Mouse (Mus musculus) embryonic facial prominence, embryonic 13.5 days (tissue): Measurements from ENCODE around the gene Arpc2. TPM values are rescaled to one million over a fixed set of nuclear protein-coding genes. Genes with fewer than 3 reads are reported as not detected.
"Not testable (repeated sequence)": the region's sequence is repeated elsewhere in the genome, so short reads cannot be mapped to it uniquely, and the experiment has no call there.

Experiments
- ATAC-seq: fragments of 200-750 bp; cut with Nextera tagmentation; 2 replicates; pipeline ENCODE4 v1.8.0; 2017; ENCODE audit warnings: low read depth; ENCODE audit not compliant: insufficient number of reproducible peaks, insufficient read depth, low FRiP score, low TSS enrichment
- H3K27ac ChIP-seq: fragments of 300-500 bp; sonication (generic); 2 replicates; pipeline ENCODE4 v1.5.1; 2015; ENCODE audit warnings: moderate library complexity, mild to moderate bottlenecking, inconsistent platforms
- H3K27me3 ChIP-seq: fragments of 300-500 bp; sonication (generic); 2 replicates; pipeline ENCODE4 v1.6.1; 2015; ENCODE audit warnings: mild to moderate bottlenecking, inconsistent platforms
- H3K36me3 ChIP-seq: fragments of 300-500 bp; sonication (generic); 2 replicates; pipeline ENCODE4 v1.6.1; 2015; ENCODE audit warnings: mild to moderate bottlenecking, inconsistent platforms
- H3K4me1 ChIP-seq: fragments of 300-500 bp; sonication (generic); 2 replicates; pipeline ENCODE4 v1.6.1; 2015; ENCODE audit warnings: inconsistent platforms
- H3K4me2 ChIP-seq: fragments of 300-500 bp; sonication (generic); 2 replicates; pipeline ENCODE4 v1.6.1; 2015; ENCODE audit warnings: moderate library complexity, mild to moderate bottlenecking, inconsistent platforms
- H3K4me3 ChIP-seq: fragments of 300-500 bp; sonication (generic); 2 replicates; pipeline ENCODE4 v1.5.1; 2015; ENCODE audit warnings: mild to moderate bottlenecking, inconsistent platforms
- H3K9ac ChIP-seq: fragments of 300-500 bp; sonication (generic); 2 replicates; pipeline ENCODE4 v1.6.1; 2015; ENCODE audit warnings: mild to moderate bottlenecking, inconsistent platforms
- H3K9me3 ChIP-seq: fragments of 300-500 bp; sonication (generic); 2 replicates; pipeline ENCODE4 v1.6.1; 2016; ENCODE audit warnings: inconsistent platforms
- WGBS: fragments of 180-500 bp; shearing (Covaris S2); methylation state at CpG from one replicate; pipeline ENCODE4 v1.1.7; 2015; ENCODE audit warnings: mixed read lengths; 5-methylcytosine and 5-hydroxymethylcytosine counted together
- polyA plus RNA-seq: library from polyadenylated mRNA; unstranded; fragments of >200 nt; fragmentation: Nextera tagmentation; extraction: Ambion mirVana; gene quantifications from 2 replicates; pipeline ENCODE4 v1.2.1, GENCODE M21; 2015

The Arpc2 gene
- polyA plus RNA-seq, 1 experiment from 2014 or later = 400 TPM

GRCm38 (mm10) chr1:74285212-74286010 lies 49.5 kb downstream of the Arpc2 start:
- no peak overlapping the region for H3K27ac ChIP-seq

GRCm38 (mm10) chr1:74286869-74287607 lies 51.2 kb downstream of the Arpc2 start:
- not testable (repeated sequence) for H3K9ac ChIP-seq, H3K4me2 ChIP-seq, ATAC-seq, H3K27ac ChIP-seq, H3K27me3 ChIP-seq, H3K4me3 ChIP-seq, H3K9me3 ChIP-seq
- H3K4me1 ChIP-seq = peaks cover 27% of the 10 kb centered on the region
- WGBS = 56% methylated on average over 16 of the region's 17 CpGs
- peaks cover 57% of the 10 kb centered on the region for H3K36me3 ChIP-seq

More at GRCm38 (mm10) chr1:74285212-74286010, 49.5 kb downstream of the Arpc2 start:
- ATAC-seq = no peak
- WGBS = 4% methylated on average over 23 of the region's 23 CpGs
- H3K27me3 ChIP-seq = no peaks in the 10 kb centered on the region
- peak overlapping the region; percentile 79 for H3K4me2 ChIP-seq
- peak overlapping the region; percentile 90 for H3K9ac ChIP-seq
- H3K36me3 ChIP-seq = peaks cover 58% of the 10 kb centered on the region
- H3K9me3 ChIP-seq = no peaks in the 10 kb centered on the region
- peak overlapping the region; percentile 80 for H3K4me3 ChIP-seq
- H3K4me1 ChIP-seq = peaks cover 27% of the 10 kb centered on the region

- ATAC-seq = no peak
- 76% methylated on average over 4 of the region's 4 CpGs for WGBS
- H3K27ac ChIP-seq = no peak overlapping the region
Measured at GRCm38 (mm10) chr1:74288327-74288726, 52.4 kb downstream of the Arpc2 start.

GRCm38 (mm10) chr1:74289248-74289647 lies 53.4 kb downstream of the Arpc2 start:
- H3K4me3 ChIP-seq = no peak overlapping the region
- no peaks in the 10 kb centered on the region for H3K27me3 ChIP-seq
- H3K4me2 ChIP-seq = no peak overlapping the region
- no peak overlapping the region for H3K27ac ChIP-seq
- H3K4me1 ChIP-seq = peaks cover 15% of the 10 kb centered on the region
- no peak for ATAC-seq
- no peaks in the 10 kb centered on the region for H3K9me3 ChIP-seq
- no peak overlapping the region for H3K9ac ChIP-seq
- H3K36me3 ChIP-seq = peaks cover 66% of the 10 kb centered on the region
- WGBS = 85% methylated on average over 9 of the region's 9 CpGs

More at GRCm38 (mm10) chr1:74288327-74288726, 52.4 kb downstream of the Arpc2 start:
- Histone ChIP-seq H3K27me3 (no peaks in the 10 kb centered on the region), H3K4me1 (peaks cover 19% of the 10 kb centered on the region), H3K9ac (no peak overlapping the region), H3K4me2 (no peak overlapping the region), H3K4me3 (no peak overlapping the region), H3K9me3 (no peaks in the 10 kb centered on the region), H3K36me3 (peaks cover 57% of the 10 kb centered on the region)

- no peaks in the 10 kb centered on the region for H3K27me3 ChIP-seq
- no peaks in the 10 kb centered on the region for H3K9me3 ChIP-seq
- no peak overlapping the region for H3K27ac ChIP-seq
- H3K4me1 ChIP-seq = peaks cover 16% of the 10 kb centered on the region
- WGBS = 81% methylated on average over 2 of the region's 2 CpGs
- H3K36me3 ChIP-seq = peaks cover 68% of the 10 kb centered on the region
- H3K4me2 ChIP-seq = no peak overlapping the region
- ATAC-seq = no peak
- H3K4me3 ChIP-seq = no peak overlapping the region
- no peak overlapping the region for H3K9ac ChIP-seq
Measured at GRCm38 (mm10) chr1:74289740-74290139, 53.9 kb downstream of the Arpc2 start.

GRCm38 (mm10) chr1:74290141-74290540 lies 54.3 kb downstream of the Arpc2 start:
- no peak overlapping the region for H3K4me3 ChIP-seq
- no peak overlapping the region for H3K9ac ChIP-seq
- no peak for ATAC-seq
- WGBS = 87% methylated on average over 5 of the region's 5 CpGs
- H3K4me2 ChIP-seq = no peak overlapping the region
- peaks cover 20% of the 10 kb centered on the region for H3K4me1 ChIP-seq
- H3K36me3 ChIP-seq = peaks cover 68% of the 10 kb centered on the region
- H3K27ac ChIP-seq = no peak overlapping the region
- no peaks in the 10 kb centered on the region for H3K9me3 ChIP-seq
- no peaks in the 10 kb centered on the region for H3K27me3 ChIP-seq

GRCm38 (mm10) chr1:74292331-74293020 lies 56.6 kb downstream of the Arpc2 start:
- no peak for ATAC-seq
- Histone ChIP-seq H3K4me1 (peaks cover 30% of the 10 kb centered on the region), H3K27me3 (no peaks in the 10 kb centered on the region), H3K9me3 (no peaks in the 10 kb centered on the region), H3K27ac (no peak overlapping the region), H3K4me2 (no peak overlapping the region), H3K4me3 (no peak overlapping the region), H3K9ac (no peak overlapping the region), H3K36me3 (peaks cover 66% of the 10 kb centered on the region)
- WGBS = 84% methylated on average over 11 of the region's 11 CpGs

GRCm38 (mm10) chr1:74293306-74293960 lies 57.5 kb downstream of the Arpc2 start:
- Histone ChIP-seq H3K27ac (no peak overlapping the region), H3K4me1 (peaks cover 29% of the 10 kb centered on the region)
- 86% methylated on average over 8 of the region's 8 CpGs for WGBS

GRCm38 (mm10) chr1:74294090-74294643 lies 58.3 kb downstream of the Arpc2 start:
- H3K27ac ChIP-seq = no peak overlapping the region
- 95% methylated on average over 3 of the region's 3 CpGs for WGBS
- no peak overlapping the region for H3K9ac ChIP-seq
- no peaks in the 10 kb centered on the region for H3K9me3 ChIP-seq
- no peak overlapping the region for H3K4me3 ChIP-seq
- ATAC-seq = no peak
- H3K4me1 ChIP-seq = peaks cover 35% of the 10 kb centered on the region
- peaks cover 51% of the 10 kb centered on the region for H3K36me3 ChIP-seq
- H3K27me3 ChIP-seq = no peaks in the 10 kb centered on the region
- H3K4me2 ChIP-seq = no peak overlapping the region

More at GRCm38 (mm10) chr1:74293306-74293960, 57.5 kb downstream of the Arpc2 start:
- H3K9me3 ChIP-seq = no peaks in the 10 kb centered on the region
- ATAC-seq = no peak
- H3K4me3 ChIP-seq = no peak overlapping the region
- H3K27me3 ChIP-seq = no peaks in the 10 kb centered on the region
- no peak overlapping the region for H3K9ac ChIP-seq
- no peak overlapping the region for H3K4me2 ChIP-seq
- peaks cover 58% of the 10 kb centered on the region for H3K36me3 ChIP-seq

DNA sequence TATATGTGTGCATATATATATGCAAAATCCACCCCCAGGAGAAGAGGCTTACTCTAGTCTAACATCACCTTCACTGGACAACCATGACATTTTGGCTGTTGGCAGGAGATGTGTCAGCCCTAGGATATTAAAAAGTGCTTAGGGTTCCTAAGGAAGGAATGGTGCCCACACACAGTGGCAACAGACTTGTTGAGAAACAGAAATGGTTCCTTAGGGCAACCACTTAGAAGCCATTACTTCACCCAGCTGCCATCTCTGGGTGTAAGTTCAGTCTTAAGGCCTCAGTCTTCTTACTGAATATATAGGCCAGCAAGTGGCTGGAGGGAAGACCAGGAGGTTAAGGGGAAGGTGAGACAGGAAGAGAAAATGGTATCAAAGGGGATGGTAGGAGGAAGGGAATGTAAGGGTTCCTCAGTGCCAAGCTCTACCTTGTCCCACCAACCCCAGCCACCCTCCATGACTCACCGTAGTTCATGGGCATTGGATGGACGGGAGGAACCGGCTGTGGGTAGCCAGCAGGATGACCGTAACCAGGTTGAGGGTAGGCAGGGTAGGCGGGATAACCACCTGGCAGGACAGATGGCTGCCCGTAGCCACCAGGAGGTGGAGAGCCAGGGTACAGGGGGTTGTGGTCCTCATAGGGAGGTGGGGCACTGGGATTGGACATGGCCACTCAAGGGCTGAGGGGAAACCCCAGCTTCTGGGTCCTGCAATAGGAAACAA lies 59.0 kb downstream of the Arpc2 start:
- ATAC-seq = no peak
- Histone ChIP-seq H3K36me3 (peaks cover 43% of the 10 kb centered on the region), H3K4me1 (peaks cover 41% of the 10 kb centered on the region), H3K4me2 (peak overlapping the region; percentile 50), H3K27me3 (no peaks in the 10 kb centered on the region), H3K27ac (peak overlapping the region; percentile 95), H3K9ac (peak overlapping the region; percentile 65; the same call in 1 of the 2 replicates), H3K9me3 (no peaks in the 10 kb centered on the region), H3K4me3 (no peak overlapping the region)
- 93% methylated on average over 6 of the region's 6 CpGs for WGBS
